Mouse (Mus musculus) thymus, adult 2 months (tissue): Measurements from ENCODE around the gene Efcab6.

Source experiments
- CTCF ChIP-seq: fragments of 200-500 bp; IDR thresholded peaks from 2 replicates; pipeline ENCODE4 v1.5.1; 2012; ENCODE audit warnings: mild to moderate bottlenecking, control low read depth, low read length, moderate library complexity, borderline replicate concordance; ENCODE audit not compliant: control insufficient read depth, poor library complexity, insufficient read depth; ENCODE audit errors: extremely low read depth
- POLR2A ChIP-seq: fragments of 200-500 bp; IDR thresholded peaks from 2 replicates; pipeline ENCODE4 v1.6.1; 2012; ENCODE audit warnings: mild to moderate bottlenecking, low read length, control low read depth, moderate library complexity; ENCODE audit not compliant: control insufficient read depth, poor library complexity, insufficient read depth; ENCODE audit errors: extremely low read depth

- TF ChIP-seq CTCF (no peak), POLR2A (no peak)
These were observed 106.8 kb downstream of the Efcab6 start for GRCm38 (mm10) chr15:83958376-83958775.
